Mouse (Mus musculus): ENCODE results near the gene Sec1.
A peak's percentile ranks its signal among the peaks of the same experiment; 100 is the strongest.

The Sec1 gene

DNA sequence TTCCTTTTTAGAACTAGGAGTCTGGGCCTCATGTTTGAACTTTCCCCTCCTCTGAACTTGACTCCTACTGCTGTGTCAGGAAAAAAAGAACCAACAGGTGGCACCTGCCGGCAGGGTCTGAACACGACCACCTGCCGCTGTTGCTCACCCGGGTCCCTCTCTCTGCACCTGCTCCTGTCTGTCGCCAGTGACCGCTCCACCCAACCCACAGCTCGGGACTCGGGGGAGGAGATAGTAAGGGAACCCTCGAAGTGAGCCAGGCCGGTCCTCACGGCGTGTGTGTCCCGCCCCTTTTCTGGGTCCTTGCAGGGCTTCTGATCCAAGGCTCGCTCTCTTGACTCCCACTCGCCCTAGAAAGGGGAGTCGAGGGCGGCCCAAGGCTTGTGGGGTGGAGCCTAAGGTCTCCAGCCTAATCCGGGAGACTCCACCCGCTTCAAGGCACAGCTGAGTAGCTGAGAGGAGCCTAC is 54.6 kb downstream of the Sec1 start, which contains the start of gene Mamstr:
Mamstr (plus strand) TSS at position 417 of the 467 bp plus-strand sequence.
- DNase-seq (ENCODE audit: low spot score) = no peak

DNA sequence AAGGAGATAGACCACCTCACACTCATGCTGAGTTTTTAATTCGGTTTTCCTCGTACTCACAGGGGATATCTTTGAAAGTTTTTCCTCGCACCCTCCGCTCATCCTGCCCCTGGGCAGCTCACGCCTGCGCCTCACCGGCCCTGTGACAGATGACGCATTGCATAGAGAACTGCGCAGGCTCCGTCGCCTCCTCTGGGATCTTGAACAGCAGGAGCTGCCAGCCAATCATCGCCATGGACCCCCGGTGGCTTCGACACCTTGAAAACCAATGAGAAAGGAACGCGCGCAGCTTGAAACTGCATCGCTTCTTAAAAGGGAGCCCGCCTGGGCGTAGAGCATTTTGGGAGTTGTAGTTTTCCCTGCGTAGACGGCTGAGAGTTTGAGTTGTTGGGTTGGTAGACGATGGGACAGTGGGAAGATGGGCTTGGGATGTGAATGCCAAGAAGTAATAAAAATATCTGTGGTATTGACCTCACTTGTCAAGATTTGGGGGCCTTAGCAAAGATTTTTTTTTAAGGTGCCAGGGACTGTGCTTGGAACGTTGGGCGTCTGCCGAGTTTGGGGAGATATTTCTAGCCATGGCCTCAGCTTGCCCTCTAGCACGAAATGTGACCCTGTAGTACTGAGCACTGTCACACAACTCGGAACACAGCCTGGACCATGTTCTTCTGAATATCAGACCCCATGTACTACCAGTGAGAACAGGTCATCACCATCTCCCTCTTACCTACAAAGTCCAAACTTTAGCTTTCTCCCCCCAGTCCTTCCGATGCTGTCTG is 55.4 kb downstream of the Sec1 start:
- peak; percentile 78 for DNase-seq (ENCODE audit: low spot score)

- DNase-seq (ENCODE audit: low spot score) = no peak
Measured at GRCm38 (mm10) chr7:45637710-45638109, 56.5 kb downstream of the Sec1 start.

GRCm38 (mm10) chr7:45635711-45636688 is 58.2 kb downstream of the Sec1 start:
- DNase-seq (ENCODE audit: low spot score) = no peak

- DNase-seq (ENCODE audit: low spot score) = no peak
Measured at GRCm38 (mm10) chr7:45634946-45635681, 59.1 kb downstream of the Sec1 start.

DNA sequence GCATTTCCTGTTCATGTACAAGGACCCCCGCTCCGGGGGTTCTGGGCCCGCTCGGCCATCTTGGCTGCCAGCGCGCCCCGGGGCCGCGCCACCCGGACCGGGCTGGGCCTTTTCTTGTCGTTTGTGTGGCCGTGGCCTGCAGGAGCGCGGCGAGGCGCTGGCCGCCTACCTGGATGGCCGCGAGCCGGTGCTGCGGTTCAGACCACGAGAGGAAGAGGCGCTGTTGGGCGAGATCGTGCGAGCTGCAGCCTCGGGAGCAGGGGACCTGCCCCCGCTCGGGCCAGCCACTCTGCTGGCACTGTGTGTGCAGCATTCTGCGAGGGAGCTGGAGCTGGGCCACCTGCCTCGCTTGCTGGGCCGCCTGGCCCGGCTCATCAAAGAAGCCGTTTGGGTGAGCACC is 61.7 kb downstream of the Sec1 start:
- no peak for DNase-seq (ENCODE audit: low spot score)

DNA sequence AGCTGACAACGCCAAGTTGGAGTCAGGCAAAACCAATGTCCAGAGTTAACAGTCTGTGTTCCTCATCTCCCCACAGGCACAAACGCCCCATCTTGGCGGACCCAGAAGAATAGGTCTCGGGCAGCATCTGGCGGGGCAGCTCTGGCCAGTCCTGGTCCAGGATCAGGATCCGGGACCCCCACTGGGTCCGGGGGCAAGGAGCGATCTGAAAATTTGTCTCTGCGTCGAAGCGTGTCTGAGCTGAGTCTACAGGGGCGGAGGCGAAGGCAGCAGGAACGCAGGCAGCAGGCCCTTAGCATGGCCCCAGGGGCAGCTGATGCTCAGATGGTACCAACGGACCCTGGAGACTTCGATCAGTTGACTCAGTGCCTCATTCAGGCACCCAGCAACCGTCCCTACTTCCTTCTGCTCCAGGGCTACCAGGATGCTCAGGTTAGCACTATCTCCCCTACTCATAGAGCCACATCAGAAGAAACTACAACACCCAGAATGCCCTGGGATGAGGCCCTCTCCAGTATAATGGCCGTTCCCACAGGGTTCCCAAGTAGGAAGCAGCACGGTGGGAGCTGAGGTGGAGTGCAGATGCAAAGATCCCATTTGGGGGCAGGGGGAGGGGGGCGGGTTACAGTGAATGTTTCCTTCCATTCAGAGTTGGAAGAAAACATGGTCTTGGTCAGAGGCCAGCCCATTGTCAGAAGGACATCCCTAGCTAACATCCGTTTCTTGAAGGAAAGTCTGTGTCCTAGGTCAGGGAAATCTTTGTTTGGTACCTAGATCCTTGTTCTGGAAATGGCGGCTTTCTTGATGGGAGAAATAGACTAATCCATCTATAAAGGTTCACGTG is 63.9 kb downstream of the Sec1 start:
- DNase-seq (ENCODE audit: low spot score) = no peak

GRCm38 (mm10) chr7:45628364-45629294 is 65.6 kb downstream of the Sec1 start:
- peak; percentile 24 for DNase-seq (ENCODE audit: low spot score)

Data from layer of hippocampus, adult 9-10 months (tissue).